Mouse (Mus musculus): ENCODE measurements around the gene Kif19a.
A peak's percentile ranks its signal among the peaks of the same experiment; 100 is the strongest.

Kif19a gene

DNA sequence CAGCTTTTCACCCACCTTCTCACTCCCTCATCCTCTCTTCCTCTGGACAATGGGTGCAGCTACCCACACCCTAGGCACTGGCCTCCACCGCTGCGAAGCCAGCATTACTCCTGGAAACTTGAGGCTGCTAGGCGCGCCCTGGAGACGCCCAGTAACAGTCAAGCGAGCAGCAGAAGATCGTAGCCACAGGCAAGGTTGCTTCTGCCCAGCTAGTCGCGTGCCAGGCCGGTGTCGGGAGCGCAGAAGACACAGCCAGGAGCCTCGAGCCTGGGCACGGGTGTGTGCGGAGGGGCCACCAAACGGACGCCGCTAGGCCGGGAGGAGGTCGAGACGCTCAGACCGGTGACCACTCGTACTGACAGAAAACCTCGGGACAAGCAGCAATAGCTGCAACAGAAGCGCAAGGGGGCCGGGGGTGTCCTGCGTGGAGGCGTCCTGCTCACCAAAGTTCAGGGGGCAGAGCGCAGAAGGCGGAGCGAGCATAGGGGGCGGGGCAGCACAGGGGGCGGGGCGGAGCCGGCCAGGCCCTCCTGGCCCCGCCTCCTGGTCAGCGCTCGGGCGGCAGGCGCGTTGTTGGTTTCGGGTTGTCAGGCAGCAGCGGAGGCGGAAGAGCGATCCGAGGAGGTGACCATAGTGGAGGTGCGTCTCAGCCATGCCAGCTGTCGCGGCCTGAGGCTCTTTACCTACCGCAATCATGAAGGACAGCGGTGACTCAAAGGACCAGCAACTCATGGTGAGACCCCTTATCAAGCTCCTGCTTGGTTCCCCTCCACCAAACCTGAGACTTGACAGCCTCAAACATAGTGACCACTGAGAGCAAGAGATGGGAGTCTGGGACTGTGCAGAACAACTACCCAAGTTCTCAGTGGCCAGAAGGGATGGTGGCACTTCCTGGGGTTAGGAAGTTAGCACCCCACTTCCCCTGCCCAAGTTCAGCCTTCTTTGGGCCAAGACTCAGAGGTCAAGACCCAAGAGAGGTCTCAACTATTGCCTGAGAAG is at the start of gene Kif19a:
Gene Kif19a, plus strand, starts transcription at position 569 of the 999 bp plus-strand sequence.
- peak; percentile 43 for DNase-seq (ENCODE audit: low spot score)

DNA sequence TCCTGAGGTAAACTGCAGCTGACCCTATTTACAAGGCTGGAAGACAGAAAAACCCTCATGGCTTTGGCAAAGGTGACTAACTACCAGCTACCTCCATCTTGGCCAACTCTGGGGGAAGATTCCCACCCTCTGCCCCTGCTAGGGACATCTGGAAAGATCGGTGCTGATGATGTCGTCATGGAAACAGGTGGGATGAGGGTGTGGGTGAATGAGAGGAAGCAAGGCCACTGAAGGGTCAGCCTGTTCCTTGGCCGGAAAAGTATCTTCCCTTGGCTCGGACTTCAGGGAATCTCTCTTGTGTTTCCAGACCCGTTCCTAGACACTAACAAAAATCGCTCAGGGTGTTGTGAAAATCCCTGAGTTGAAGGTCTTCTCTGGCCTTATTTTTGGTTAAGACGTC is 49.7 kb upstream of the Kif19a start:
- no peak for DNase-seq (ENCODE audit: low spot score)

DNA sequence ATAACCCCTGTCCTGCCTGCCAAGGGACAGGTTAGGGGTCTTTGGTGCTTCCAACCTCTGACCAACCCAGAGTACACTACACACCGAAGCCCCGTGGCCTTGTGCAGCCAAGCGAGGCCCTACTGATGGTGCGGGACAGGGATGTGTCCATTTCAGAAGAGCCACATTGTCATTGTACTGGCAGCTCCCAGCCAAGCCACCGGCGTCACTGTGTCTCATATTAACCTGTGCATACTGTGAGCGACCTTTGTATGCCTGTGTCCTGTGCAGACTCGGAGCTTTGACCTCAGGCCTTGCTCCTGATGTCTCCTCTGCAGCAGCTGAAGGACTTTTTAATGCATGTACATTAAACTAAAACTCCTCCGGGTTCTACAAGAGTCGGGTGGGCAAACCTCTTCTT is 44.7 kb upstream of the Kif19a start:
- no peak for DNase-seq (ENCODE audit: low spot score)

- no peak for DNase-seq (ENCODE audit: low spot score)
These were observed 42.8 kb upstream of the Kif19a start for GRCm38 (mm10) chr11:114722438-114722837.

- no peak for DNase-seq (ENCODE audit: low spot score)
These were observed 42.2 kb upstream of the Kif19a start for GRCm38 (mm10) chr11:114723030-114723429.

DNA sequence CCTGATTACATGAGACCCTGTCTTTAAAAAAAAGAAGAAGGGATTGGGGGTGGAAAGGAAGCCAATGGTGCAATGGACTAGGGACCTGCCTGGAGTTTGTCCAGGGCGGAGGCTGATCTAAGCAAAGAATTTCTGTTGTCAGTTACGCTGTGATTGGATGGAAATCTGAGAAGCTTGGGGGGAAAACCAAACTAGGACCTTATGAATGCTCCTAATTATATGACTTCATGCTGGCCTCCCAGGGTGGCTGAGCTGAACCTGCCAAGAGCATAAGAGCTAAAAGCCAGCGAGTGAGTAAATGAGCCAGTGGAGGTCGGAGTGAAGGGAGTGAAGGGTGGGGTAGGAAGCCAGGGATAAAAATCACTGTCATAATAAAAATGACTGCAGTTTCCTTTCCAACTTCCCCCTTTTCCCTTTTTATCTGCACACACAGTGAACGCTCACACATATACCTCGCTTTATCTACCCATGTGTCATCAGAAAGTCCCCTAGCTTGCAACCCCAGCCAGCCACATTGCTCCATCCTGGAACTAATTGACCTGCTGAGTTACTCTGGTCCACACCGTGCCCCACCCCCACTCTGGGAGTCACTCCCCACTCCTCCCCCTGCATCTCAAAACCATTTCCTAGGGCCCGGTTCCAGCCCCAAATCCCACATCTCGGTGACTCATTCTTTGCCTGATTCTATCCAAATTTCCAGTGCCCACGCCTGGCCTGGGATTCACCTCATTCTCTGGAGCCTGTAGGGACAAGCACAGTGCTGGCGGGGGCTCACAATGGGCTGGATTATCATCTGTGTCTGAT is 40.2 kb upstream of the Kif19a start:
- DNase-seq (ENCODE audit: low spot score): peak; percentile 12

DNA sequence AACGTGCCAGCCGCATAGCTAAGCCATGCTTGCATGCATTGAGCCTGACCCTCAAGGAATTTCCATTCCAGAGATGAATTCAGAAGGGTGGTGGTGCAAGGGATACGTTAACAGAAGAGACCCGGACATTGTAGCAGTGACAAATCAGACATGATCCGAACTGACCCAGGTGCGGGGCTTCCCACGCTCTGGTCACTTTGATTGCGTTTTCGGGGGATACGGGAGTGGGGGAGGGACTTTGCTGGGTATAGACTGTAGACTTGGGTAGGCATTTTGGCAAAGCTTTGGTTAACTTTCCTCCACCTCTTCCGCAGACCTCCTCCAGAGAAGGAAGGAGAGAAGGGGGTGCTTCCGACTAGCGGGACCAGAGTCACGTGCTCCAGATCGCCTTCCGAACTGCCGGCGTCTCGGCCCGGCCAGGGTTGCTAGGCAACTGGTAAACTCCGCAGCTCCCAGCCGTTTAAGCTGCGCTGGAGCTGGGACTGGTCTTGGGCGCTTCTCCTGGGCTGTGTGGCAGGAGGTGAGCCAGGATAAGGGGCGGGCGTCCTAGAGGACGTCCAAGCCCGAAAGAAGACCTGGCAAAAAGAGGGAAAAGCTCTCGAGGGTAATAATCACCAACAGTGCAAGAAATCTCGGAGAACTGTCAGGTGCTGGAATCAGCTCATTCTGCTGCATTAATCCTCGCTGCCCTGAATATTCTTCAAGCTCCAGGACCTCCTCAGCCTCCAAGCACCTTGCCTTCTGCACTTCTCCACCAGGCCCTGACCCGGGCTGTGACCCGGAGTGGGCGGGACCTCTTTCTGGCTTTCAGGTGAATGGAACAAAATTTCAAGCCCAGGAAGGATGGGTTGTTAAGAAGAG is 38.0 kb upstream of the Kif19a start, which contains the start of gene Dnaic2:
Gene Dnaic2, plus strand, starts transcription at position 444 of the 861 bp plus-strand sequence.
- DNase-seq (ENCODE audit: low spot score): peak; percentile 79

- no peak for DNase-seq (ENCODE audit: low spot score)
These were observed 37.4 kb upstream of the Kif19a start for GRCm38 (mm10) chr11:114727826-114728186.

GRCm38 (mm10) chr11:114728333-114728732 is 36.9 kb upstream of the Kif19a start:
- DNase-seq (ENCODE audit: low spot score): no peak

- no peak for DNase-seq (ENCODE audit: low spot score)
These were observed 35.3 kb upstream of the Kif19a start for GRCm38 (mm10) chr11:114729832-114730363.

- DNase-seq (ENCODE audit: low spot score): no peak
These were observed 33.5 kb upstream of the Kif19a start for GRCm38 (mm10) chr11:114731711-114732110.

DNA sequence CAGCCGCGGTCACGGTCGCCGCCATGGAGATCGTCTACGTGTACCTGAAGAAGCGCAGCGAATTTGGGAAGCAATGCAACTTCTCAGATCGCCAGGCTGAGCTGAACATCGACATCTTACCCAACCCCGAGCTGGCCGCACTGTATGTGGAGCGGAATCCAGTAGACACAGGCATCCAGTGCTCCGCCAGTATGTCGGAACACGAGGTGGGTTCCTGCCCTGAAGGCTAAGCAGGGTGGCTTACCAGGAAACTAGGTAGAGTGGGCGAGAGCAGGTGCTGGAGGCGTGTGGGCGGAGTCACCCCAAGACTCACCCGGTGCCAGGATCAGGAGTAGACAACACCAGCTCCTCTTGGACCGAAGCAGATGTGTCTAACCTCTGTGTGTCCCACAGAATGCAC is 32.3 kb upstream of the Kif19a start:
- no peak for DNase-seq (ENCODE audit: low spot score)

DNA sequence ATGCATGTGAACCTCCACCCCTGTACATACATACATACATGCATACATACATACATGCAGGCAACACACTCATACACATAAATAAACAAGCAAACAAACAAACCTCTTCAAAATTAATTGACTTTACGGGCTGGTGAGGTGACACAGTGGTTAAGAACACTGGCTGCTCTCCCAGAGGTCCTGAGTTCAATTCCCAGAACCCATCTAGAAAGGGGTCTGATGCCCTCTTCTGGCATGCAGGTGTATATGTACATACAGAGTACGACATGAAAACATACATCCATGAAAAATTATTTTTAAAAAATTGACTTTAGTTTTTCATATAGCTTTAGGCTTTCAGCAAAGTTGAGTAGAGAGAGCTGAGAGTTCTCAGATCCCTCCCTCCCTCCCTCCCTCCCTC is 29.1 kb upstream of the Kif19a start:
- no peak for DNase-seq (ENCODE audit: low spot score)

DNA sequence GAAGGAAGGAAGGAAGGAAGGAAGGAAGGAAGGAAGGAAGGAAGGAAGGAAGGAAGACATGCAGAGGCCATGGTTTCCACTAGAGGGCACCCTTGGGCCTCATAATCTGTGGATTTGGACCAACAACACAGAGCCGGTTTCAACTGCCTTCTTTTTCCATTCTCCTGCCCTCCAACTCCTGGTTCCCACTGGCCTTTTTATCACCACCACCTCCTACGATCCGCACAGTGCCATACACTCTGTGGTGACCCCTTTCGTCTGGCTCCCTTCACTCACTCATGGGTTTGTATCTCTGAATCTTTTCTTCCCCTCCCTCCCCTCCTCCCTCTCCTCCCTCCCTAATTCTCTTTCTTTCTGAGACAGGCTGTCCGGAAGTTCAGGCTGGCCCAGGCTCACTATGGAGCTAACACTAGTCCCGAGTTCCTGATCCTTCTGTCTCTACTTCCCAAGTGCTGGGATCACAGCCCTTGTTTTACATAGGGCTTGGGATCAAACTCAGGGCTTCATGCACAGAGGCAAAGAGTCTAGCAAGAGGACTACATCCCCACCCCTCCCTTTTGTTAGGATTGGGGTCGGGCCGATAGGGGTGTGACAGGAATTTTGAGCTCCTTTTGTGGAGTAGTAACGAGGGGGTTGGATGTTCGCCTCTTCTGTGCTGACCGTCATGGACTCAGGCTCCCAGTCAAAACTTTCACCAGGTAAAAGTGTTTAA is 28.1 kb upstream of the Kif19a start:
- DNase-seq (ENCODE audit: low spot score): no peak

- no peak for DNase-seq (ENCODE audit: low spot score)
These were observed 24.6 kb upstream of the Kif19a start for GRCm38 (mm10) chr11:114740598-114740997.

DNA sequence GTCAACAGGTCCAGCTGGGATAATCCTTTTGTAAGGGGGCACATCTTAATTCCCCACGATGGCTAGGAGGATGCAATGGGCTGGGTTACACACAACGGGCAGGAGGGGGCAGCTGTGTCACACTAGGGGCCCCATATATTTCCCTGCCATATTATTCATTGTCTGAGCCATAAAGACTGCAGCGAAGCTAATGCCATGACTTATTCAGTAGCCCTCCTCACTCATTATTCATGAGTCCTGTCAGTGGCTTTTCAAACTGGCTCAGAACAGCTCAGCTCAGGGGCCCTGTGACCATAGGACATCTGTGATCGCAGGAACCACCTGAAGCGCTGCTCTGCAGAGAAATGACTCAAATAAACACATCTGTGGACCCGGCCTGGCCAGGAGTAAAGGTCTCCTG is 23.7 kb upstream of the Kif19a start:
- no peak for DNase-seq (ENCODE audit: low spot score)

- peak; percentile 88 for DNase-seq (ENCODE audit: low spot score)
These were observed 20.1 kb upstream of the Kif19a start for GRCm38 (mm10) chr11:114745134-114745533.

DNA sequence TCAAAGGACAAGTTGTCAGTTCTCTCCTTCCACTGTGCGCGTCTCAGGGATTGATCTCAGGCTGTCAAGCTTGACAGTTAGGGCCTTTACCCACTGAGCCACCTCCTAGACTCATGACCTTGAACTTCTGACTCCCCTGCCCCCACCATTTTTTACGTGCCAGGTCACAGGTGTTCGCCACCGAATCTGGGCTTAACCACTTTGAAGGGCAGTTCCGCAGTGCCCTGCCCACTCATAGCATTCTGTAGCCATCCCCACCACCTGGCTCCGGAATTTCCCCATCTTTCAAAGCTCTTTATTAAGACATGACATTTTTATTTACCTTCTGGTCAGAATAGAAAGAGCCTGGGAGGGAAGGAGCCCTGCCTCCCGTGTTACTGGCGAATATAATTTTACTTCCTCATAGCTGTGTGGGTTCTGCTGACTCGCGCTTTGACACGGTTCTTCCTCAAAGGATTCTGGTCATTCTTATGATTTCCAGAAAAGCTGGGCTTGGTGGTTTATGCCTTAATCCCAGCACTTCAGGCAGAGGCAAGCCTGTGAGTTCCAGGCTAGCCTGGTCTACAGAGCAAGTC is 17.5 kb upstream of the Kif19a start:
- no peak for DNase-seq (ENCODE audit: low spot score)

GRCm38 (mm10) chr11:114769911-114770310 is 4.7 kb downstream of the Kif19a start:
- DNase-seq (ENCODE audit: low spot score): no peak

GRCm38 (mm10) chr11:114771896-114772295 is 6.7 kb downstream of the Kif19a start:
- no peak for DNase-seq (ENCODE audit: low spot score)

DNA sequence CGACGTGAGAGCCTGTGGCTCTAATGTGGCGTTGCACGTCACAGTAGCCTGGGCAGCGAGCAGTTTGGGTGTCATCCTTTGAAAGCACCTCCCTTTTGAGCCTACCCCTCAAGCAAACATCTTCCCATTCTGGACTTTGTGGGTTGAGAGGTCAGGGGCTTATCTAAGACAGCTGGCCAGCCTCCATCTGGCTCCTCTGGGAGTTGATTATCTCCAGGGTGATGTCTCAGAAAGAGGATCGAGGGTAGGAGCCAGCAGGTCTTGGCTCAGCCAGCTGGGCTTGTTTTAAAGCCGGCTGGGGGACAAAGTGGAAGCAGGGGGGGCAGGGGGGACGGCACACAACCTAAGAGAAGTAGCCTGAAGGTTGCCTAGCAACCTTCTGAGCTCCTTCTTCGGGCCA is 14.9 kb downstream of the Kif19a start:
- DNase-seq (ENCODE audit: low spot score): no peak

Measured in lung, postnatal 25 days (tissue).